Mouse (Mus musculus): ENCODE measurements at regions not wholly inside any gene's neighbourhood (a gene's known extent, or its start where the extent isn't known, plus 50 kb on each side); places are given as distances from the start of the nearest gene placed in this dataset.

GRCm38 (mm10) chr4:142770177-142770576 is 442.6 kb downstream of the Prdm2 start:
- ATAC-seq: peak; percentile 35
- Histone ChIP-seq H3K9me3 (no peaks in the 10 kb centered on the region), H3K9ac (replicated peaks) (no peak overlapping the region), H3K4me1 (replicated peaks) (peaks cover 51% of the 10 kb centered on the region), H3K36me3 (no peaks in the 10 kb centered on the region), H3K4me2 (replicated peaks) (peak overlapping the region; percentile 27), H3K4me3 (replicated peaks) (no peak overlapping the region), H3K27me3 (peaks cover 3% of the 10 kb centered on the region; the same call in 1 of the 2 replicates), H3K27ac (no peak overlapping the region)
- WGBS: 6% methylated on average over 8 of the region's 8 CpGs

GRCm38 (mm10) chr4:142767665-142768064 is 445.1 kb downstream of the Prdm2 start:
- Histone ChIP-seq H3K36me3 (no peaks in the 10 kb centered on the region), H3K4me1 (replicated peaks) (peaks cover 32% of the 10 kb centered on the region), H3K4me3 (replicated peaks) (no peak overlapping the region), H3K27ac (no peak overlapping the region), H3K27me3 (peaks cover 2% of the 10 kb centered on the region; the same call in 1 of the 2 replicates), H3K9ac (replicated peaks) (no peak overlapping the region), H3K4me2 (replicated peaks) (no peak overlapping the region), H3K9me3 (no peaks in the 10 kb centered on the region)
- 76% methylated on average over 4 of the region's 4 CpGs for WGBS
- no peak for ATAC-seq

GRCm38 (mm10) chr4:142761577-142761976 is 451.2 kb downstream of the Prdm2 start:
- H3K27ac ChIP-seq: 0 out of 2 replicates have a peak overlapping the region, but pooled peaks have one; percentile 35
- H3K4me1 ChIP-seq (replicated peaks): 0 out of 2 replicates have a peak, but pooled peaks cover 4% of the 10 kb centered on the region
- peaks cover 3% of the 10 kb centered on the region; the same call in 1 of the 2 replicates for H3K27me3 ChIP-seq
- no peaks in the 10 kb centered on the region for H3K9me3 ChIP-seq
- peak; percentile 69; the same call in 1 of the 2 replicates for ATAC-seq
- no peak overlapping the region for H3K4me3 ChIP-seq (replicated peaks)
- H3K4me2 ChIP-seq (replicated peaks): no peak overlapping the region
- no peak overlapping the region for H3K9ac ChIP-seq (replicated peaks)
- H3K36me3 ChIP-seq: no peaks in the 10 kb centered on the region
- WGBS: 69% methylated on average over 8 of the region's 8 CpGs

- Histone ChIP-seq H3K9me3 (no peaks in the 10 kb centered on the region), H3K4me1 (replicated peaks) (0 out of 2 replicates have a peak, but pooled peaks cover 4% of the 10 kb centered on the region), H3K9ac (replicated peaks) (no peak overlapping the region), H3K27me3 (peaks cover 3% of the 10 kb centered on the region; the same call in 1 of the 2 replicates), H3K4me2 (replicated peaks) (no peak overlapping the region), H3K27ac (no peak overlapping the region), H3K4me3 (replicated peaks) (no peak overlapping the region), H3K36me3 (no peaks in the 10 kb centered on the region)
- WGBS: 88% methylated on average over 3 of the region's 3 CpGs
- no peak for ATAC-seq
Measured at GRCm38 (mm10) chr4:142758102-142758501, 454.7 kb downstream of the Prdm2 start.

GRCm38 (mm10) chr4:142756332-142756731 is 456.5 kb downstream of the Prdm2 start:
- H3K9me3 ChIP-seq: no peaks in the 10 kb centered on the region
- no peak overlapping the region for H3K9ac ChIP-seq (replicated peaks)
- H3K4me2 ChIP-seq (replicated peaks): no peak overlapping the region
- 58% methylated on average over 6 of the region's 6 CpGs for WGBS
- no peak for ATAC-seq
- H3K4me3 ChIP-seq (replicated peaks): no peak overlapping the region
- peaks cover 7% of the 10 kb centered on the region for H3K27me3 ChIP-seq
- no peak overlapping the region for H3K27ac ChIP-seq
- no peaks in the 10 kb centered on the region for H3K4me1 ChIP-seq (replicated peaks)
- no peaks in the 10 kb centered on the region for H3K36me3 ChIP-seq

GRCm38 (mm10) chr4:142749918-142750317 is 462.9 kb downstream of the Prdm2 start:
- H3K27ac ChIP-seq: no peak overlapping the region
- peak; percentile 68; the same call in 1 of the 2 replicates for ATAC-seq
- 18% methylated on average over 8 of the region's 8 CpGs for WGBS

GRCm38 (mm10) chr4:142723554-142723907 is 484.3 kb upstream of the Kazn start:
- H3K4me1 ChIP-seq (replicated peaks): 0 out of 2 replicates have a peak, but pooled peaks cover 4% of the 10 kb centered on the region
- H3K36me3 ChIP-seq: no peaks in the 10 kb centered on the region
- H3K27ac ChIP-seq: no peak overlapping the region
- no peak overlapping the region for H3K4me2 ChIP-seq (replicated peaks)
- no peaks in the 10 kb centered on the region for H3K27me3 ChIP-seq
- no peak overlapping the region for H3K4me3 ChIP-seq (replicated peaks)
- no peaks in the 10 kb centered on the region for H3K9me3 ChIP-seq
- no peak overlapping the region for H3K9ac ChIP-seq (replicated peaks)
- no peak for ATAC-seq
- 89% methylated on average over 4 of the region's 4 CpGs for WGBS

More at GRCm38 (mm10) chr4:142749918-142750317, 462.9 kb downstream of the Prdm2 start:
- Histone ChIP-seq H3K4me2 (replicated peaks) (no peak overlapping the region), H3K9ac (replicated peaks) (no peak overlapping the region), H3K27me3 (peaks cover 13% of the 10 kb centered on the region), H3K9me3 (no peaks in the 10 kb centered on the region), H3K4me3 (replicated peaks) (no peak overlapping the region), H3K4me1 (replicated peaks) (peaks cover 8% of the 10 kb centered on the region), H3K36me3 (no peaks in the 10 kb centered on the region)

GRCm38 (mm10) chr4:142722845-142723553 is 483.8 kb upstream of the Kazn start:
- Histone ChIP-seq H3K27ac (no peak overlapping the region), H3K9me3 (no peaks in the 10 kb centered on the region), H3K4me3 (replicated peaks) (no peak overlapping the region), H3K9ac (replicated peaks) (no peak overlapping the region), H3K4me2 (replicated peaks) (no peak overlapping the region), H3K4me1 (replicated peaks) (0 out of 2 replicates have a peak, but pooled peaks cover 4% of the 10 kb centered on the region), H3K36me3 (no peaks in the 10 kb centered on the region), H3K27me3 (no peaks in the 10 kb centered on the region)
- ATAC-seq: no peak
- 59% methylated on average over 3 of the region's 3 CpGs for WGBS

- Histone ChIP-seq H3K9me3 (0 out of 2 replicates have a peak, but pooled peaks cover 4% of the 10 kb centered on the region), H3K4me1 (replicated peaks) (no peaks in the 10 kb centered on the region), H3K4me3 (replicated peaks) (no peak overlapping the region), H3K4me2 (replicated peaks) (no peak overlapping the region), H3K9ac (replicated peaks) (no peak overlapping the region), H3K36me3 (no peaks in the 10 kb centered on the region), H3K27ac (no peak overlapping the region), H3K27me3 (no peaks in the 10 kb centered on the region)
- no peak for ATAC-seq
- WGBS: 92% methylated on average over 5 of the region's 5 CpGs
Measured at GRCm38 (mm10) chr4:142701606-142702005, 462.4 kb upstream of the Kazn start.

GRCm38 (mm10) chr4:142694926-142695325 is 455.7 kb upstream of the Kazn start:
- WGBS: 56% methylated on average over 13 of the region's 13 CpGs
- Histone ChIP-seq H3K36me3 (no peaks in the 10 kb centered on the region), H3K9me3 (no peaks in the 10 kb centered on the region), H3K4me1 (replicated peaks) (no peaks in the 10 kb centered on the region), H3K27ac (no peak overlapping the region), H3K27me3 (peaks cover 3% of the 10 kb centered on the region; the same call in 1 of the 2 replicates), H3K4me3 (replicated peaks) (no peak overlapping the region), H3K4me2 (replicated peaks) (no peak overlapping the region), H3K9ac (replicated peaks) (no peak overlapping the region)
- ATAC-seq: no peak

- no peak for ATAC-seq
- H3K27ac ChIP-seq: no peak overlapping the region
- WGBS: 88% methylated on average over 6 of the region's 6 CpGs
- peaks cover 3% of the 10 kb centered on the region; the same call in 1 of the 2 replicates for H3K27me3 ChIP-seq
- no peak overlapping the region for H3K9ac ChIP-seq (replicated peaks)
- H3K9me3 ChIP-seq: no peaks in the 10 kb centered on the region
- H3K36me3 ChIP-seq: no peaks in the 10 kb centered on the region
- H3K4me1 ChIP-seq (replicated peaks): no peaks in the 10 kb centered on the region
- no peak overlapping the region for H3K4me2 ChIP-seq (replicated peaks)
- no peak overlapping the region for H3K4me3 ChIP-seq (replicated peaks)
Measured at GRCm38 (mm10) chr4:142688241-142688640, 449.0 kb upstream of the Kazn start.

- 89% methylated on average over 4 of the region's 4 CpGs for WGBS
Measured at GRCm38 (mm10) chr4:142677426-142677825, 438.2 kb upstream of the Kazn start.

More at GRCm38 (mm10) chr4:142677426-142677825, 438.2 kb upstream of the Kazn start:
- H3K9me3 ChIP-seq: no peaks in the 10 kb centered on the region
- ATAC-seq: no peak
- no peaks in the 10 kb centered on the region for H3K4me1 ChIP-seq (replicated peaks)
- no peak overlapping the region for H3K4me3 ChIP-seq (replicated peaks)
- no peaks in the 10 kb centered on the region for H3K27me3 ChIP-seq
- no peaks in the 10 kb centered on the region for H3K36me3 ChIP-seq
- no peak overlapping the region for H3K9ac ChIP-seq (replicated peaks)
- no peak overlapping the region for H3K27ac ChIP-seq
- H3K4me2 ChIP-seq (replicated peaks): no peak overlapping the region
